Mouse (Mus musculus) CH12.LX (cell line): ENCODE results near the gene Cbwd1. TPM values are rescaled to one million over a fixed set of nuclear protein-coding genes. Genes with fewer than 3 reads are reported as not detected.

ENCODE experiments used
- DNase-seq: peaks from one replicate; pipeline ENCODE4 v3.0.0-alpha.2; 2013; ENCODE audit errors: extremely low read depth
- H3K27ac ChIP-seq: 2 replicates; pipeline ENCODE4 v1.5.1; 2012; ENCODE audit warnings: low read depth, mild to moderate bottlenecking, control low read depth, moderate library complexity; ENCODE audit not compliant: insufficient read depth
- H3K27me3 ChIP-seq: replicated peaks from 2 replicates; pipeline ENCODE3; 2012; ENCODE audit warnings: inconsistent platforms
- H3K36me3 ChIP-seq, 2 experiments: replicated peaks in 1 of 2; 2 replicates each; pipeline versions ENCODE3 to v1.6.1; 2012; ENCODE audit warnings: inconsistent platforms in 1 of 2, low read length in 1 of 2, mild to moderate bottlenecking in 1 of 2, mixed read lengths in 1 of 2, moderate library complexity in 1 of 2; ENCODE audit not compliant: control insufficient read depth in 1 of 2, insufficient read depth in 1 of 2
- H3K4me1 ChIP-seq, 2 experiments: 2 replicates each; pipeline ENCODE4 v1.6.1; 2012; ENCODE audit warnings: inconsistent platforms in 1 of 2, moderate library complexity in 1 of 2; ENCODE audit not compliant: insufficient read depth in 2 of 2, control insufficient read depth in 1 of 2
- H3K4me2 ChIP-seq: 2 replicates; pipeline ENCODE4 v1.6.1; 2012; ENCODE audit warnings: low read depth, mild to moderate bottlenecking, control low read depth; ENCODE audit not compliant: poor library complexity, insufficient read depth, severe bottlenecking
- H3K4me3 ChIP-seq, 3 experiments: fragments of 150-350 bp in 1 of 3; sonication (generic) in 1 of 3; replicated peaks in 1 of 3; 2 replicates each; pipeline versions ENCODE3 to v1.5.1; 2011 to 2012; ENCODE audit warnings: low read depth in 2 of 3, low read length in 2 of 3, mild to moderate bottlenecking in 2 of 3, moderate library complexity in 2 of 3, control low read depth in 1 of 3, improper control_type of control experiment in 1 of 3, inconsistent platforms in 1 of 3, mixed read lengths in 1 of 3; ENCODE audit not compliant: poor library complexity in 1 of 3
- H3K79me2 ChIP-seq: replicated peaks from 2 replicates; pipeline ENCODE4 v1.6.1; 2012; ENCODE audit warnings: mild to moderate bottlenecking, moderate library complexity; ENCODE audit not compliant: control insufficient read depth, poor library complexity, insufficient read depth, severe bottlenecking; ENCODE audit errors: extremely low read depth
- H3K9ac ChIP-seq: 2 replicates; pipeline ENCODE4 v1.6.1; 2012; ENCODE audit warnings: low read depth, mild to moderate bottlenecking, control low read depth, moderate library complexity; ENCODE audit not compliant: insufficient read depth
- H3K9me3 ChIP-seq: replicated peaks from 2 replicates; pipeline ENCODE3; 2012; ENCODE audit warnings: low read length, inconsistent platforms, mixed read lengths
- CHD1 ChIP-seq: IDR thresholded peaks from 2 replicates; pipeline ENCODE4 v1.6.1; 2012; ENCODE audit warnings: low read depth, low read length, improper control_type of control experiment, inconsistent platforms
- E2F4 ChIP-seq: IDR thresholded peaks from 2 replicates; pipeline ENCODE4 v1.6.1; 2011; ENCODE audit warnings: low read depth, low read length, improper control_type of control experiment; ENCODE audit not compliant: insufficient replicate concordance
- EP300 ChIP-seq: IDR thresholded peaks from 2 replicates; pipeline ENCODE4 v1.6.1; 2011; ENCODE audit warnings: low read length, improper control_type of control experiment
- ETS1 ChIP-seq: conservative IDR thresholded peaks from 2 replicates; pipeline ENCODE4 v1.6.1; 2012; ENCODE audit warnings: low read depth, mild to moderate bottlenecking, inconsistent platforms, low read length, improper control_type of control experiment, moderate library complexity
- GABPA ChIP-seq: IDR thresholded peaks from 2 replicates; pipeline ENCODE4 v1.6.1; 2012; ENCODE audit warnings: low read depth, low read length, improper control_type of control experiment, inconsistent platforms; ENCODE audit not compliant: insufficient replicate concordance
- MAX ChIP-seq: IDR thresholded peaks from 2 replicates; pipeline ENCODE4 v1.6.1; 2011; ENCODE audit warnings: low read length, improper control_type of control experiment
- MEF2A ChIP-seq: IDR thresholded peaks from 2 replicates; pipeline ENCODE4 v1.6.1; 2014; ENCODE audit warnings: low read depth, mild to moderate bottlenecking, inconsistent platforms, low read length, improper control_type of control experiment, borderline replicate concordance
- NELFE ChIP-seq: IDR thresholded peaks from 2 replicates; pipeline ENCODE4 v1.6.1; 2011; ENCODE audit warnings: low read depth, low read length, improper control_type of control experiment
- NRF1 ChIP-seq: IDR thresholded peaks from 2 replicates; pipeline ENCODE4 v1.6.1; 2014; ENCODE audit warnings: low read depth, mild to moderate bottlenecking, inconsistent platforms, low read length, improper control_type of control experiment, moderate library complexity
- PAX5 ChIP-seq: IDR thresholded peaks from 2 replicates; pipeline ENCODE4 v1.6.1; 2012; ENCODE audit warnings: low read length, inconsistent platforms, mixed read lengths
- POLR2A ChIP-seq: IDR thresholded peaks from 2 replicates; pipeline ENCODE4 v1.6.1; 2011; ENCODE audit warnings: low read depth, mild to moderate bottlenecking, improper control_type of control experiment, low read length
- UBTF ChIP-seq: IDR thresholded peaks from 2 replicates; pipeline ENCODE4 v1.6.1; 2012; ENCODE audit warnings: low read depth, mild to moderate bottlenecking, inconsistent platforms, low read length, improper control_type of control experiment, moderate library complexity
- USF2 ChIP-seq: conservative IDR thresholded peaks from 2 replicates; pipeline ENCODE4 v1.6.1; 2011; ENCODE audit warnings: low read depth, low read length, improper control_type of control experiment
- ZKSCAN1 ChIP-seq: IDR thresholded peaks from 2 replicates; pipeline ENCODE4 v1.6.1; 2012; ENCODE audit warnings: low read depth, inconsistent platforms, low read length, improper control_type of control experiment, borderline replicate concordance
- ZMIZ1 ChIP-seq: IDR thresholded peaks from 2 replicates; pipeline ENCODE4 v1.6.1; 2012; ENCODE audit warnings: low read depth, mild to moderate bottlenecking, inconsistent platforms, low read length, improper control_type of control experiment
- dilution Hi-C: fragments of 300-500 bp; cut with MboI; formaldehyde crosslinking; loops from 2 replicates; pipeline ENCODE4 v1.14.3; 2020; ENCODE audit warnings: low sequenced_read_pairs; ENCODE audit not compliant: extremely low pct_unique_long_range_greater_than_20kb, extremely low pct_ligation_motif_present
- in situ Hi-C: fragments of 300-500 bp; cut with MboI; formaldehyde crosslinking; loops from 3 replicates; pipeline ENCODE4 v1.14.3; 2019; ENCODE audit warnings: low sequenced_read_pairs, low pct_ligation_motif_present, low pct_unique_long_range_greater_than_20kb, mixed read lengths
- polyA plus RNA-seq: library from polyadenylated mRNA; unstranded; fragments of >175 nt; gene quantifications from 2 replicates; pipeline ENCODE4 v1.2.1, GENCODE M21; 2012; ENCODE audit warnings: low read depth; ENCODE audit not compliant: insufficient read length
- total RNA-seq, 2 experiments: library from RNA; depleted of rRNA; stranded (reverse); fragments of 300-350 nt in 1 of 2; fragments of >200 nt in 1 of 2; gene quantifications; 2 replicates each; pipeline ENCODE4 v1.2.3; 2012 to 2014

The Cbwd1 gene
- total and polyA plus RNA-seq, 3 experiments: 21.6 to 50.9 (median 26.3) TPM

DNA sequence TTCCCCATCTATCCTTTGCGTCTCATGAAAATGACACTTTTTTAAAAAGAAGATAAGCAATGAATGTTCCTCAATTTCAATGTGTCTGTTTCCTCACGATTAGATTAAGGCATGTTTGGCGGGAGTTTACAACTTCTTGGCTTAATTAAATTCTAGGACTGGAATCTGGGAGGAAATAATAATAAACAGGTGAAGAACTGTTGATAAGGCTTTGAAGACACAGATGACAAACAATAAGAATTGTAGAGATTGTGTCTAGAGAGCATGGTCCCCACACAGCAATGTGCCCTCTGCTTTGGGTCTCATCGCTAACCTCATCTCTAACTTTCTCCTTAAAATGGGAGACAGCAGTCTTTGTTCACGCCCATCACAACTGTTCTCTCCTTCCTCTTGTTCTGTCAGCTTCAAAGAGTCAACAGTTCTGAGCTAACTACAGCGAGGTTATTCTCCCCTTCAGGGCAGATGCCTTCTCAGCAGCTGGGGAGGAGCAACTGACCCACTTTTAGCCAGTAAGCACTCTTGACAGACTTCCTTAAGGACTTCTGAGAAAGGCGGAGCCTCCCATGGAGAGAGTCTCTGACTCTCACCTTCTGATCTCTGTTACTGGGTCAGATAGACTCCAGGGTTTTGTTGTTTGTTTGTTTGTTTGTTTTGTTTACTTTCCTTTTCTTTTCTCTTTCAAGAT, 28.9 kb upstream of the Cbwd1 start:
- H3K4me2 ChIP-seq: no peak overlapping the region
- in situ Hi-C loops: no loop called here
- no peak for DNase-seq

DNA sequence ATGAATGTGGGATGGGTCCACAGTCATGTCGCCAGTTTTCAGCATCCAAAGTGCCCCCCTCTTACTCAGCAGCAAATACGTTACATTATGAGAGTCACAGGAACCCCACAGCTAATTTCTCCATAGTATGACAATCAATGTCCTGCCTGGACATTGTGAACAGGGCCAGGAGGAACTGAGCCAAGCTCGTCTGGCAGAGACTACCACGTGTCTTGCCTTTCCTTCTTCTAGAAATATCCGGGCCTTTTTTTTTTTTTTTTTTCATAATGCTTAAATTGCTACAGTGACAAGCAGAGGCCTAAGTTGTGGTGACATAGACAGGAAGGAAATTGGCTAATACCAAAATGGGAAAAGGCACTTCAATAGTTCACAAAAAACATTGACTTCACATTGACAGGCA, 27.4 kb upstream of the Cbwd1 start:
- Histone ChIP-seq H3K4me3 (no peak overlapping the region), H3K9ac (no peak overlapping the region), H3K4me1 (peaks cover 8 to 27% of the 10 kb centered on the region in 2 experiments), H3K79me2 (no peaks in the 10 kb centered on the region), H3K36me3 (no peaks in the 10 kb centered on the region), H3K4me2 (no peak overlapping the region), H3K9me3 (no peaks in the 10 kb centered on the region), H3K27me3 (no peaks in the 10 kb centered on the region), H3K27ac (no peak overlapping the region)
- TF ChIP-seq ZKSCAN1: no peak
- TF ChIP-seq GABPA: no peak
- DNase-seq: no peak
- dilution Hi-C loops (no loop called here), in situ Hi-C loops (no loop called here)

More for the DNA sequence above, 28.9 kb upstream of the Cbwd1 start:
- Histone ChIP-seq H3K4me3 (no peak overlapping the region), H3K4me1 (peaks cover 6 to 20% of the 10 kb centered on the region in 2 experiments), H3K79me2 (no peaks in the 10 kb centered on the region), H3K36me3 (no peaks in the 10 kb centered on the region), H3K9me3 (no peaks in the 10 kb centered on the region), H3K9ac (no peak overlapping the region), H3K27ac (no peak overlapping the region), H3K27me3 (no peaks in the 10 kb centered on the region)
- dilution Hi-C loops: no loop called here
- TF ChIP-seq POLR2A (no peak), GABPA (no peak), UBTF (no peak), CHD1 (no peak), ZMIZ1 (no peak), EP300 (no peak), E2F4 (no peak), ETS1 (no peak), NELFE (no peak), MAX (no peak), MEF2A (no peak), USF2 (no peak), PAX5 (no peak), NRF1 (no peak)
